Mouse (Mus musculus): ENCODE measurements around the gene Rxfp2.
A peak's percentile ranks its signal among the peaks of the same experiment; 100 is the strongest.

The Rxfp2 gene

DNA sequence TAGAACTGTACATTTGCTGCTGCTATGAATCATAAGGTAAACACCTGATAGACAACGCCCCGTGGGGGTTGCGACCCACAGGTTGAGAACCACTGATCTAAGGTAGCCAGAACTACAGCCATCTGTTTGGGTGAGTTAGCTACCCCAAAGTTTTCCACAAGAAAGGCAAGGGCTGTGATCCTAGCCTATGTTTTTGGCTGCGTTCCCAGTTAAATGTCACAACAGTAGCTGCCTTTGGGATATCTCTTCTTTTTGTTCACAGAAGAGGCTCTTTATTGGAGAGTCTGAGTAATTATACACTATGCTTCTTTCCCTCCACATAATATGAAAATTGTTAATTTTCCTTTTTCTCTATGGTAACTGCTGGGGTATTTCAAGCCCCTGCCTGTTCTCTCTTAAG lies 96.3 kb downstream of the Rxfp2 start:
- DNase-seq (ENCODE audit: extremely low read depth, low read depth) = no peak

GRCm38 (mm10) chr5:150115271-150116092 lies 97.0 kb downstream of the Rxfp2 start:
- peak; percentile 50 for DNase-seq (ENCODE audit: extremely low read depth, low read depth)

DNA sequence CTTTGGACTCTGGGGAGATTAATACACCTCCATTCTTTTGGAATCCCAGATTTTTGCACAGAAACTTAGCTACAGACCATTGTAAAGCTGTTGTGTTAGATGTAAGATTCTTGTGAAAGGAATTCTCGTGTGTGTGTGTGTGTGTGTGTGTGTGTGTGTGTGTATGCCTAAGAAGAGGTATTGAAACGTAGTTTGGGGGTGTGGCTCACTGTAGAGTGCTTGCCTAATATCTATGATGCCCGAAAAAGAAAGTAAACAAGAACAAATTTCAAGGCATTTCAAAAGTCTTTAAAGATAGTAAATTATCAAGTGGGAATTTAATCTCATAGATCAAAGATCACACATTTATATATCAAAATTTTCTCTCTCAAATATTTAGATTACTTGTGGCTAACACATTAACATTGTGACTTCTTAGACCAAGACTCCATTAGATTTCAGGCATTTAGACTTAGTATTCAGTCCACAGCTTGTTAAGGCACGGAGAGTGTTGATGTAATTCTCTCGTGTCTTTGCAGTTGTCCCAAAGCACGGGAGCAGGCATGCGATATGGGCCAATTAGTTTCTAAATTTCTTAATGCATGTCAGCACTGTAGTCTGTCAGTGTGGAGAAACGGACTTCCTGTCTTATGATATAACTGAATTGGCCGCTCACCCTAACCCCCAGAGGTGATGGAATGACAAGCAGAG lies 97.9 kb downstream of the Rxfp2 start:
- no peak for DNase-seq (ENCODE audit: extremely low read depth, low read depth)

- no peak for DNase-seq (ENCODE audit: extremely low read depth, low read depth)
Measured at GRCm38 (mm10) chr5:150116906-150117216, 98.4 kb downstream of the Rxfp2 start.

GRCm38 (mm10) chr5:150118124-150118454 lies 99.6 kb downstream of the Rxfp2 start:
- DNase-seq (ENCODE audit: extremely low read depth, low read depth) = peak; percentile 13

DNA sequence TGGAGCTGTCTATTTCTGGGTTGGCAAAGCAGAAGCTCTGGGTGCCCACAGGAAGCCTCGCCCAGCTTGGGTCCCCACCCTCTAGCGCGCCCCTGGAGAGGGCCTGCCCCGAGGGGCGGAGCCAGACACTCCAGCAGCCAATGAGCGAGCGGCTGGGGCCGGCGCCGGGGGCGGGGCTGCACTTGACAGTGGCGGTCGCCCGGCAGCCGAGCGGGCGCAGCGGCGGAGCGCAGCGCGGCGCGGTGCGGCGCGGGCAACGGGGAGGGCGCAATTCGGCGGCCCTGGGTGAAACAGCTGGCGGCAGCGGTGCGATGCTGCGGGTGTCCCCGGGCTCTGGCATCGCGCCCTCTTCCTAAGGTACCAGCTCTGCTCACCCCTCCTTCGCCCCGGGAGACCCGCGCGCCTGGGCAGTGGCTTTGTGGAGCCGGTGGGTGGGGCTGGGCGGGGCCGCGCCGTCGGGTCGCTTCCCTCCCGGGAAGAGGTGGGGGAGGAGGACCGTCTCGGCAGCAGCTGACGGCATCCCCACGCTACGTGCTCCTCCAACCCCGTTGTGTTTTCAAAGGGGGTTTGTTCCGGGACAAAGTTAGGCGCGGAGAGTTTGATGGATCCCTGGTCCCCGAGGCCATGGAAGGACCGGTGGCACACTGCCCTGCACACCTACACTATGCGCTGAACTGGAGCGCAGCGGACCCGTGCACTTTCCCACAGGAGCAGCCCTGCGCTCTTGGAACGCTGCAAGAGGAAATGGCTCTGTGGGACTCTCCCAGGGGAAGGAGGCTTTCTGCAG lies 100.2 kb downstream of the Rxfp2 start, which contains the start of gene Fry:
Gene Fry, plus strand, starts transcription at position 191 of the 787 bp plus-strand sequence.
- peak; percentile 90 for DNase-seq (ENCODE audit: extremely low read depth, low read depth)

DNA sequence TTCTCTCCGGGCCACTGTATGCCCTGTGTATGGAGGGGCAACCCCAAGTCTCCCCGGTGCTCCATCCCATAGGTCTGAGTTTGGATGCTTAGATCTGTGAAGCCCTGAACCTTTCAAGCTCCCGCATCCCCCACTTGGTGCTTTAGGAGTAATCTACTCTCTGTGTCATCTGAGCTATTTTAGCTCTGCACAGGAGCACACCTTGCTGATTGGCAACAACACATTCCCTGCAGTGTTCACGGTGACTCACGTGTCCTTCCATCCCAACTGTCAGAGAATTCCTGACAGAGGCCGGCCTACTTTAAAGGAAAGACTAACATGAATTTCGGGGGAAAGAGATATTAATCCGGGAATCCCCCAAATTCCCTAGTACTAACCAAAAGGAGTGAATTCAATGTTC lies 102.2 kb downstream of the Rxfp2 start:
- no peak for DNase-seq (ENCODE audit: extremely low read depth, low read depth)

DNA sequence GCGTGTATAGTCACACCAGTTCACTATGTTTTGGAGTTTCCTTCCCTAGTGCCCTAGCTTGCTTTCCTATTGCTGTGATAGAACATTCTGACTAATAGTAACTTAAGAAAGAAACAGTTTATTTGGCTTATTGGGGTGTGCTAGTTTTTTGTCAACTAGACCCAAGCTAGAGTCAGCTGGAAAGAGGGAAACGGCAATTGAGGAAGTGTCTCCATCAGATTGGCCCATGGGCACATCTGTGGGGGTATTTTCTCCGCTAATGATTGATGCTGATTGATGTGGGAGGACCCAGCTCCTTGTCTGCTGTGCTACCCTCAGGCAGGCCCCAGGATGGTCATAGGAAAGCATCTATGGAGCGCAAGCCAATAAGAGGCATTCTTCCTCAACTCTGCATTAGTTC lies 103.6 kb downstream of the Rxfp2 start:
- peak; percentile 26 for DNase-seq (ENCODE audit: extremely low read depth, low read depth)

- no peak for DNase-seq (ENCODE audit: extremely low read depth, low read depth)
Measured at GRCm38 (mm10) chr5:150122571-150122970, 104.1 kb downstream of the Rxfp2 start.

DNA sequence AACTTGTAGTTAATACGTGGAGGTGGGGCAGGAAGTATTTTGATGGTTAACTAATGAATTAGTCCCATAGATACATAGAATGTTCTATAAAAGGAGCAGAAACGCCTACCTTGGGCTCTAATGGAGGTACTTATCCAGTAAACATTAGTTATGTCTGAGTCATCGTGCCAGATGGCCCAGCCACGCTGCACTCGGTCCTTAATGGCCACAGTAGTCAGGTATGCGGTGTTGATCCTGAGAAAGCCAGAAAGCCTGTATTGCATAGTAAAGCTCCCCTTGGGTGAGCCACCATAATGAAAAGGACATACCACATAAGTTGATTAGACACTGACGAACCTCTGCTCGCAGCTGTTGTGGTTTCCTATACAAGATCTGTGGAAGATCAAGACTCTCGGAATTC lies 107.4 kb downstream of the Rxfp2 start:
- DNase-seq (ENCODE audit: extremely low read depth, low read depth) = no peak

DNA sequence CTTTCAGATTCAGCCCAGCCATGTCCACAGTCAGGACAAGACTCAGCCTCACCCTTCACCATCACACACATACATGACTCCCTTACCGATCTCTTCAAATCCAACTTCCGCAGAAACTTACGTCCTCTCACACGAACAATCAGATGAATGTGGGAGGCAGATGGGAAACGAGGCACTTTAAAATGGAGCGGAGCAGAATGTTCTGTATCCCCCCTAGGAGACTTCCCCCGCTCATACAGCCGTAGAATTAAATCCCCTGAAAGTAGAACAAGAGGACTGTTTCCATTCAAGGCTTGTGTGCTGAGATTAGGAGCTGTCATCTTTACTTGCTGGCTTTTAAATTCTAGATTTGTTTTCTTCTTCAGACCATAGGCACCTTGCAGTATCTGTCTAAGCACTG lies 110.0 kb downstream of the Rxfp2 start:
- DNase-seq (ENCODE audit: extremely low read depth, low read depth) = no peak

DNA sequence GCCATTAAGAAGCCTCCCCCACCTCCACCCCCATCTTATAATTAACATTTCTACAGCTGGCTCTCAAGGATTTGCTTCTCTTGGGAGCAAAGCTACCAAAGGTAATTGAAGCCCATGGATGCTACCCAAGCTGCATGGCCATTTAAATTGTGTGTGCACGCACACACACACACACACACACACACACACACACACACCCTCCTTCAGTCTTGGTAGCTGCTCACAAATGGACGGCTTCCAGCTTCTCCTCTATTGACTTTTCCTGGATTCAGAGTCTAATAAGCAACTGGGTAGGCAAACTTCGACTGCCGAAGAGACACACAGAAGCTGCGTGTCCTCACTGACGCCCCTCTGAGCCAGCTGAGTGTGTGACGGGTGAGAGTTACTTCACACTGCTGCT lies 111.7 kb downstream of the Rxfp2 start:
- no peak for DNase-seq (ENCODE audit: extremely low read depth, low read depth)

DNA sequence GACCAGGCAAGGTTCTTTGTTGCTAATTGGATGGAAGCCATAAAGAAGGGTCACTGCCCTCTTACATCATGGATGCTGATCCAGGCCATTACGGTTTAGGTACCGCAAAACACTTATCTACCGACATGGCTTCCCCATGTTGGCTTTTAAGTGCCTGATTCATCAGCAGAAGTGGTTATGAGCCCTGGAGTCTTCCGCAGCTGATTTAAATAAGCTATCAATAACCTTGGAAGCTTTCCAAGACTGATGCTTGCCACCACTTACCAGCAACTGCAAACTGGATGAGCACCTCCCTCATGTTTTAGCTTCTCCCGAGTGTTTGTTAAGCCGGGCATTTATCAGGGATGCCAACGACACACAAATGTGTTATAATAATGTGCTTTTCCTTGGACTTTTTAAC lies 112.7 kb downstream of the Rxfp2 start:
- DNase-seq (ENCODE audit: extremely low read depth, low read depth) = no peak

Measured in MEL-GATA-1-ER (cell line).